Mouse (Mus musculus) liver, embryonic 15.5 days (tissue): ENCODE measurements around the gene Ubald2. TPM values are rescaled to one million over a fixed set of nuclear protein-coding genes. Genes with fewer than 3 reads are reported as not detected.
"Not testable (repeated sequence)": the region's sequence is repeated elsewhere in the genome, so short reads cannot be mapped to it uniquely, and the experiment has no call there.

Source experiments
- ATAC-seq: fragments of 200-750 bp; cut with Nextera tagmentation; 2 replicates; pipeline ENCODE4 v1.8.0; 2017; ENCODE audit warnings: moderate number of reproducible peaks, mild to moderate bottlenecking, moderate library complexity; ENCODE audit not compliant: insufficient read depth
- H3K27ac ChIP-seq: fragments of 300-500 bp; sonication (generic); replicated peaks from 2 replicates; pipeline ENCODE4 v1.5.1; 2015; ENCODE audit warnings: mild to moderate bottlenecking, inconsistent platforms
- H3K27me3 ChIP-seq: fragments of 300-500 bp; sonication (generic); 2 replicates; pipeline ENCODE4 v1.6.1; 2015; ENCODE audit warnings: mild to moderate bottlenecking, inconsistent platforms
- H3K36me3 ChIP-seq: fragments of 300-500 bp; sonication (generic); replicated peaks from 2 replicates; pipeline ENCODE4 v1.6.1; 2015; ENCODE audit warnings: moderate library complexity, mild to moderate bottlenecking, inconsistent platforms
- H3K4me1 ChIP-seq: fragments of 300-500 bp; sonication (generic); replicated peaks from 2 replicates; pipeline ENCODE4 v1.6.1; 2015; ENCODE audit warnings: inconsistent platforms
- H3K4me2 ChIP-seq: fragments of 300-500 bp; sonication (generic); 2 replicates; pipeline ENCODE4 v1.6.1; 2015; ENCODE audit warnings: moderate library complexity, mild to moderate bottlenecking, inconsistent platforms
- H3K4me3 ChIP-seq: fragments of 300-500 bp; sonication (generic); replicated peaks from 2 replicates; pipeline ENCODE4 v1.5.1; 2015; ENCODE audit warnings: mild to moderate bottlenecking, inconsistent platforms
- H3K9ac ChIP-seq: fragments of 300-500 bp; sonication (generic); 2 replicates; pipeline ENCODE4 v1.6.1; 2015; ENCODE audit warnings: moderate library complexity, mild to moderate bottlenecking, inconsistent platforms
- H3K9me3 ChIP-seq: fragments of 300-500 bp; sonication (generic); replicated peaks from 2 replicates; pipeline ENCODE4 v1.6.1; 2016; ENCODE audit warnings: inconsistent platforms
- WGBS: fragments of 180-500 bp; shearing (Covaris S2); methylation state at CpG from one replicate; pipeline ENCODE4 v1.1.7; 2015; ENCODE audit warnings: mixed read lengths; ENCODE audit not compliant: insufficient replicate concordance; 5-methylcytosine and 5-hydroxymethylcytosine counted together
- polyA plus RNA-seq: library from polyadenylated mRNA; unstranded; fragments of >200 nt; fragmentation: Nextera tagmentation; extraction: Ambion mirVana; gene quantifications from 2 replicates; pipeline ENCODE4 v1.2.1, GENCODE M21; 2015

Ubald2 gene
- polyA plus RNA-seq, 1 experiment from 2014 or later, result 33.1 TPM

DNA sequence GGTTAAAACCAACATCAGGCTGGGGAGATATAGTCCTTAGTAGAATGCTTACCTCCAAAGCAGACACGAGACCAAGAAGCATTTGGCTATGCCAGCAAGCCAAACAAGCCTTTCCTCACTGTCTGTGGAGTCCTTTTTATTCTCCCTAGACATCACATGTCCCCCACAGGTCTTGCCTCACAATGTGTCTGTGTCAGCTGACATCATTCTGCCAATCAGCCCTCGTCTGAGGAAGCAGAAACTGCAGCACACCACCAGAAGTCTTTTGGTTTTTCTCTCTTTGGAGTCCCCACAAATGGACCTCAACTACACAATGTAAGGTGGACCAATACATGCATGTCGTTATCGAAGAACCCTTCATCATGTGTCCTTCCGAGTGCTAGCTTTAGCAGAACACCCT is 16.8 kb upstream of the Ubald2 start:
- 69% methylated on average over 5 of the region's 5 CpGs for WGBS
- no peak overlapping the region for H3K9ac ChIP-seq
- no peak for ATAC-seq

DNA sequence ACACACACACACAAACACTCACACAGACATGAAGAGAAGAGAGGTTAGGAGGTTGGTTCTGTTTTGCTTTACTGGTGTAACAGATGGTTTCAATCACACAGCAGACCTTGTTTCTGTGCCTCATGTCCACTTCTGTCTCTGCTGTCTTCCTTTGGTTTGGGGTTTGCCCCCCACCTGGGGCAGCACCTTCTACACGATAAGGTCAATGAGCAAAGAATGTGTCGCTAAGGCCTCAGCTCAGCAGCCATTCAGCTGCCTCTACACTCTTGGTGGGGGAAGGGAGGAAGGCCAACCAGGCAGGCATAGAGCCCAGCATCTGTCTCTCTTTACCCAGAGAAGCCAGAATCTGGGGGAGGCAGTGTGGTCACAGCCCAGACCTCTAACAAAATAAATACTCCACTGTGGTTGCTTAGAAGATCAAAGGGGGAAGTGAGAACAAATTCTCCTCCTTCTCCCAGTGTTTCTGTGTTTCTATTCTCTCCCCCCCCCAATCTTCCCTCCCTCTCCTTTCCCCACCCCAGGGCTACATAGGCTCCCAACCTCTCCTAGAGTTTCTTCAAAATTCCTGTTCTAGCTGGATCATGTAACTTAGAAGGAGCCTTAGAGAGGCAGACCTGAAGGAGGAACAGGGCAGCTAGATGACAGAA is 15.6 kb upstream of the Ubald2 start:
- H3K36me3 ChIP-seq, result no peaks in the 10 kb centered on the region
- no peak overlapping the region for H3K27ac ChIP-seq
- no peak overlapping the region for H3K4me3 ChIP-seq
- H3K4me1 ChIP-seq, result peaks cover 16% of the 10 kb centered on the region
- peaks cover 18% of the 10 kb centered on the region for H3K27me3 ChIP-seq
- H3K9me3 ChIP-seq, result no peaks in the 10 kb centered on the region
- H3K9ac ChIP-seq, result no peak overlapping the region
- H3K4me2 ChIP-seq, result no peak overlapping the region
- no peak; the same call in 1 of the 2 replicates for ATAC-seq
- WGBS, result 0% methylated on average over 2 of the region's 2 CpGs

More for the DNA sequence above, 16.8 kb upstream of the Ubald2 start:
- no peak overlapping the region for H3K4me3 ChIP-seq
- H3K27ac ChIP-seq, result no peak overlapping the region
- H3K9me3 ChIP-seq, result no peaks in the 10 kb centered on the region
- peaks cover 31% of the 10 kb centered on the region for H3K27me3 ChIP-seq
- H3K36me3 ChIP-seq, result no peaks in the 10 kb centered on the region
- no peak overlapping the region for H3K4me2 ChIP-seq
- H3K4me1 ChIP-seq, result peaks cover 29% of the 10 kb centered on the region

DNA sequence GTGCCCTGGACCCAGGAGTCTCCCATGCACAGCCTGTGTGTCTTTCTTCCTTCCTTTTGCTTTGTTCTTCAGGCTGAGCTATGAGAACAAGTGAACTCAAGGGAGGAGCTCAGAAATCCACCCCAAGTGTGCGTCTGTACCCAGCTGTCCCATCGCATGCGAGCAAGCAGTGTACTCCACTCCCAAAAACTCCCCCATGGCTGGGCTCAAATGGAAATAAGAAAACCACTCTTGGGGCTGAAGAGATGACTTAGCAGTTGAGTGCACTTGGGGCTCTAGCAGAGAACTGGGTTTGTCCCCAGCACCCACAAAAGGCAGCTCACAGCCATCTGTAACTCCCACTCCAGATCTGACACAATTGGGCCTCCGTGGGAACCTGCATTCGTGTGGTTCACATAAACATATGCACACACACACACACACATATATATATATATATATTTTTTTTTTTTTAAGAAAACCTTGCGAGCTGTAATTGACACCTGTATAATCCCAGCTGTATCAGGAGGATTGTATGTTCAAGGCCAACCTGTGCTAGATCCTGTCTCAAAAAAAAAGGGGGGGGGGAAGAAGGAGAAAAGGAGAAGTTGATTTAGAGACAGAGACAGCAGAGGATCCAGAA is 14.9 kb upstream of the Ubald2 start:
- H3K36me3 ChIP-seq, result no peaks in the 10 kb centered on the region
- no peak overlapping the region for H3K27ac ChIP-seq
- H3K9me3 ChIP-seq, result no peaks in the 10 kb centered on the region
- H3K9ac ChIP-seq, result no peak overlapping the region
- H3K4me2 ChIP-seq, result no peak overlapping the region
- ATAC-seq, result no peak
- peaks cover 12% of the 10 kb centered on the region; the same call in 1 of the 2 replicates for H3K4me1 ChIP-seq
- WGBS, result 59% methylated on average over 6 of the region's 6 CpGs
- no peak overlapping the region for H3K4me3 ChIP-seq
- H3K27me3 ChIP-seq, result peaks cover 12% of the 10 kb centered on the region; the same call in 1 of the 2 replicates

DNA sequence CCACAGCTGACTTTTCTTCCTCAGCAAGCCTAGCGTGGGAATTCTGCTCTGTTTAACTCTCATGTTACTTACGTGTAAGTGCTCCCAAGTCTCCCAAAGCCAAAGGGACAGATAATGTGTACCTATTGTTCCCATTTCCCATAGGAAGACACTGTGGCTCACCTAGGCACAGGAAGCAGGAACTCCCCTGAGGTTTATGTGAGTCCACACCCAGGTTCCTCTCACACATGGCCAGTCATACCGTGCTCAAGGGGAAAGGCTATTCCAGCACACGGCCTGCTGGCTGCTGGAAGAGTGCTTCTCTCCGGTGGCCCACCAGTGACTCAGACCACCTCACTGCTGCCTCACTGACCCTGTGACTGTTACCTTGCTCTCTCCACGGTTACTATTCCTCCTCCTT is 12.8 kb upstream of the Ubald2 start:
- H3K27me3 ChIP-seq, result 0 out of 2 replicates have a peak, but pooled peaks cover 4% of the 10 kb centered on the region
- H3K36me3 ChIP-seq, result no peaks in the 10 kb centered on the region
- WGBS, result 64% methylated on average over 6 of the region's 6 CpGs
- H3K9me3 ChIP-seq, result no peaks in the 10 kb centered on the region
- H3K27ac ChIP-seq, result no peak overlapping the region
- H3K9ac ChIP-seq, result no peak overlapping the region
- no peak overlapping the region for H3K4me2 ChIP-seq
- ATAC-seq, result no peak
- no peak overlapping the region for H3K4me3 ChIP-seq
- peaks cover 23% of the 10 kb centered on the region for H3K4me1 ChIP-seq

DNA sequence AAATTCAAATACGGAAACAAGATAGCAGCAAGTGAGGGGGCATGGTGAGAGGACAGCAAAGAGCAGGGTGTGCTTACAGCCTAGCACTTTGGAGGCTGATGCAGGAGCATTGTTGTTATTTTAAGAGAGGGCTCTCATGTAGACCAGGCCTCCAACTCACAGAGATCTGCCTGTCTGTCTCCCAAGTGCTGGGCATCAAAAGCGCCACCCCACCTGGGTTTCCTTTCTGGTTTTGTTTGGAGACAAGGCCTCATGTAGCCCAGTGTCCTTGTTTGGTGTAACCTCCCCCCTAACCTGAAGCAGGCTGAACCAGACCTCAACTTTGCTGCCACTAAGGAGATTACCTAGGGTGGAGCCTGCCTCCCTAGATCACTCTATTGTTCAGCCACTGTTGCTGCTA is 11.3 kb upstream of the Ubald2 start:
- H3K9ac ChIP-seq, result no peak overlapping the region
- H3K36me3 ChIP-seq, result no peaks in the 10 kb centered on the region
- no peak overlapping the region for H3K27ac ChIP-seq
- H3K4me3 ChIP-seq, result no peak overlapping the region
- H3K4me1 ChIP-seq, result peaks cover 23% of the 10 kb centered on the region
- no peak for ATAC-seq
- 76% methylated on average over 2 of the region's 2 CpGs for WGBS
- H3K4me2 ChIP-seq, result no peak overlapping the region
- no peaks in the 10 kb centered on the region for H3K27me3 ChIP-seq
- no peaks in the 10 kb centered on the region for H3K9me3 ChIP-seq

DNA sequence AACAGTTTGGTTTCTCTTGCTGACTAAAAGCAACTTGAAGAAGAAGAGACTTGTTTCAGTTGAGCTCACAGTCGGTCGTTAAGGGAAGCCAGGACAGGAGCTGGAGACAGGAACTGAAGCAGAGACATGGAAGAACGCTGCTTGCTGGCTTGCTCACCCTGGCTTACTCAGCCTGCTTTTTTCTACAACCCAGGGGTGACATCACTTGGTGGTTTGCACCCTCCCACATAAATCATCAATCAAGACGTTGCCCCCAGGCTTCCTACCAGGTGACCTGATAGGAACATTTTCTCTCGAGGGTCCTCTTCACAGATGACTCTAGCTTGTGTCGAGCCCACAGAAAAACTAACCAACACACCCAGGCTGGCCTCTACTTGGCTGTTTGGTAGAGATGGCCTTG is 10.7 kb upstream of the Ubald2 start:
- H3K36me3 ChIP-seq, result no peaks in the 10 kb centered on the region
- peaks cover 20% of the 10 kb centered on the region for H3K4me1 ChIP-seq
- no peak overlapping the region for H3K9ac ChIP-seq
- H3K4me3 ChIP-seq, result no peak overlapping the region
- ATAC-seq, result no peak
- 57% methylated on average over 6 of the region's 6 CpGs for WGBS
- no peak overlapping the region for H3K27ac ChIP-seq
- no peaks in the 10 kb centered on the region for H3K27me3 ChIP-seq
- no peak overlapping the region for H3K4me2 ChIP-seq
- H3K9me3 ChIP-seq, result no peaks in the 10 kb centered on the region

DNA sequence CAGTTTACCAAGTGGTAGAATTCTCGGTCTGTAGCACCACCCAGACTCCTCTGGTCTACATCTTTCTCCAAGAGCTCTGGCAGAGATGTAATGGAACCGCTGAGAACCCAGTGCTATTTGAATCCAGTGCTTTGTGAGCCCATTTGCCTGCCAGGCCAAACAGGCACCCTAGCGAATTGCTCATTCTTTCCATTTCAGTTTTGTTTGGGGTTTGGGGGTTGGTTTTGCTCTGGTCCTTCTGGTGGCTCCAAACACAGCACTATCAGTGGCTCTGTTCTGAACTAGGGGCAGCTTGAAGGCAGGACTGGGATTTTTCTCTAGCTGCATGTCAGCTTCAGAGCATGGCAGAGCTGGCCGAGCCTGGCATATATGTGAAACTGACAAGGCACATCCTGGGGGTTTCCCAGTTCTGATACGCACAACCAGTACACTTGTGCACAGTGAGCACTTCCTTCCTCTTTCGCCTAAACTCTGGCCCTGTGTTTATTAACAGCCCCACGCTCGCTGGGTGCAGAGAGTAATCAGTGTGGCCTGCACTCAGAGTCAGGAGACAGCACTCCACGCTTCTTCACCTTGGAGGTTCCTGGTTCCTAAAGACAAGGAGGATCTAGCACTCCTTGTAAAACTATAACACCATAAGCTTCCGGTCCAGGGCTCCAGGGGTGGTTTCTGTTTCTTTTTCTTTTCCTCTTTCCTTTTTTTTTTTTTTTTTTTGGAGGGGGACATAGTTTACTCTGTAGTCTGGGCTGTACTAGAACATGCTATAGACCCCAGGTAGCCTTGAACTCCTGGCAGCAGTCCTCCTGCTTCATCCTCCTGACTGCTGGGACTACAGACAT is 9.9 kb upstream of the Ubald2 start:
- H3K4me3 ChIP-seq, result no peak overlapping the region
- H3K9ac ChIP-seq, result no peak overlapping the region
- peaks cover 20% of the 10 kb centered on the region for H3K4me1 ChIP-seq
- H3K27me3 ChIP-seq, result no peaks in the 10 kb centered on the region
- H3K36me3 ChIP-seq, result no peaks in the 10 kb centered on the region
- H3K9me3 ChIP-seq, result no peaks in the 10 kb centered on the region
- 32% methylated on average over 10 of the region's 10 CpGs for WGBS
- peak overlapping the region; percentile 39; the same call in 1 of the 2 replicates for H3K27ac ChIP-seq
- no peak overlapping the region for H3K4me2 ChIP-seq
- ATAC-seq, result peak; percentile 38; the same call in 1 of the 2 replicates

DNA sequence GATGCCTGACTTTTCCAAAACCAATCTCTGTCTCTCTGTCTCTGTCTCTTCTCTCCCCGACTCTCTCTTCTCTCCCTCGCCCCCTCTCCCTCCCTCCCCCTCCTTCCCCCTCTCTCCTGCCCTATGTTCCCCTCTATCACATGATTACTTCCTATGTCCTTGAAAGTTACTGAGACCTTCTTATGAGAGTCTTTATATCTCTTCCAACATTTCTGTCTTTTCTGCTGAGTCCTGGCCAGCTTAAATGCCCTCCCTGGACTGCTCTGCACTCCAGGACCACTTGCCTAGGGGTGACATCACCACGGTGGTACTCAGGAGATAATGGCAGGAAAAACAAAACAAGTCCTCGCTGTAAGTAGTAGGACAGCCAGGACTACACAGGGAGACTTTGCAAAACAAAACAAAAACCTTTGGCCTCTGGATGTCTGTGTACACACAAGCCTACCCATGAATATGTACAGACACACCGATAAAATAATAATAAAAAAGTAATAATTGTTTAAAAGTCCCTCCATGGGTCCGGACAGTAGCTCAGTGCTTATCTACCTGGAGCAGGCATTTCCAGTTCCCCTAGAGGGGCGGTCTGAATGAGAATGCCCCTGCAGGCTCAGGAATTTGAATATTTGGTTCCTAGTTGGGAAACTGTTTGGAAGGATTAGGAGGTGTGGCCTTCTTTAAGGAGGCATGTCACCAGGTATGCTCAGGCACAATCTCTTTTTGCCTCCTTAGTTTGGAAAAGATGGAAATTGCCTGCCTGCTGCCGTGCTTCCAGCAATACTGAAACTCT is 9.1 kb upstream of the Ubald2 start:
- Histone ChIP-seq H3K9me3 (no peaks in the 10 kb centered on the region), H3K36me3 (no peaks in the 10 kb centered on the region), H3K4me1 (peaks cover 27% of the 10 kb centered on the region), H3K4me2 (no peak overlapping the region), H3K27ac (0 out of 2 replicates have a peak overlapping the region, but pooled peaks have one; percentile 39), H3K4me3 (no peak overlapping the region), H3K9ac (no peak overlapping the region), H3K27me3 (no peaks in the 10 kb centered on the region)
- no peak for ATAC-seq
- WGBS, result 22% methylated on average over 8 of the region's 8 CpGs

DNA sequence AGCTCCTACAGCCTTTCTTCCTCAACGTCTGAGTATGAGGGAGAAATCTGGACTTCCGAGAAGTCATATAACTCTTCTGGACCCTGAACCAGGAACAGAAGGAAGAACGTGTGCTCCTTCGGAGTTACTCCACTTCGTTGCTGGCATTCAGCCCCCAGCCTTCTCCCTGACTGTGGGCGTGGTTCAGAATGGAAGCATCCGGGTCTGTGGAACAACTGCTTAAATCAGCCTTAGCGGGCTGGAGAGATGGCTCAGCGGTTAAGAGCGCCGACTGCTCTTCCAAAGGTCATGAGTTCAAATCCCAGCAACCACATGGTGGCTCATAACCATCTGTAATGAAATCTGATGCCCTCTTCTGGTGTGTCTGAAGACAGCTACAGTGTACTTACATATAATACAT is 7.6 kb upstream of the Ubald2 start:
- WGBS, result 83% methylated on average over 11 of the region's 11 CpGs
- ATAC-seq, result not testable (repeated sequence)

DNA sequence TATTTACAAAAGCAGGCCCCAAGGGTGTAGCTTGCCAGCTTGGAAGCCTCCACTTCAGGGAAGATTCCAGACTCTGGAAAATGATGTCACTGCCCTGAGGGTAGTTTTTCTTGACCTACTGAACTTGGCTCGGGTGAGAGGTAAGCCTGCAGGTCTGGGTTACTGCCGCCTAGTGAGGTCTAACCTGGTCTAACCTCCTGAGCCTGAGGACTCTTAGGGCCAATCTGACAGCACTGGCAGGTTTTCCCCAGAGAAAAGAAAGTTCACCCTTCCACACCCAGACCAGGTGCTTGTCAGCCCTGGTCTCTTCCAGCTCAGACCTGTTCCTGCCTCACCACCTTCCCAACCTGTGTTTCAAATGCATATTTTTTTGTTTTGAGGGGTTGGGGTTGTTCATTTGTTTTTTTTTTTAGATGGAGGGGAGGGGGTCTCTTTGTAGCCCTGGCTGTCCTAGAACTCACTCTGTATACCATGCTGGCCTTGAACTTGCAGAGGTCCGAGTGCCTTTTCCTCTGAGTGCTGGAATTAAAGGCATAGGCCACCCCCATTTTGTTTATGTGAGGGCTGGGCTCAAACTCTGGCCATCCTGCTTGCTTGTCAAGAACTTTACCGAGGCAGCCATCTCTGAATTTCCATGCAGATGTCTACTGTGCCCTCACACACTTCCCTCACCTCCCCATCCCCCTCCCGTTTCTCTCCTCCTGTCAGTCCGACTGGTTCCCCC is 6.9 kb upstream of the Ubald2 start:
- Histone ChIP-seq H3K4me1 (peaks cover 48% of the 10 kb centered on the region), H3K4me2 (no peak overlapping the region), H3K4me3 (no peak overlapping the region), H3K36me3 (no peaks in the 10 kb centered on the region), H3K27me3 (no peaks in the 10 kb centered on the region), H3K9ac (no peak overlapping the region), H3K9me3 (no peaks in the 10 kb centered on the region), H3K27ac (no peak overlapping the region)
- no peak for ATAC-seq
- WGBS, result 58% methylated on average over 6 of the region's 6 CpGs

More for the DNA sequence above, 7.6 kb upstream of the Ubald2 start:
- H3K4me3 ChIP-seq, H3K27me3 ChIP-seq, H3K9me3 ChIP-seq, H3K4me2 ChIP-seq, H3K9ac ChIP-seq, H3K36me3 ChIP-seq, H3K27ac ChIP-seq: not testable (repeated sequence)
- H3K4me1 ChIP-seq, result peaks cover 42% of the 10 kb centered on the region
